Comparison of ENCODE assay signal across 13 mouse cellular contexts in genomic region chr13:54269628-54270027, GRCm38 (mm10).
DNase-seq lines count a peak whose midpoint lies in the region; ATAC-seq and TF ChIP-seq lines count a peak whose summit lies in the region.
"Had no signal": no experiment of that assay in that cellular context is flagged by ENCODE, and none has a peak within 500 bp of the region (broad histone marks: within the 10 kb centered on the region; RNA-seq: fewer than 3 reads in every experiment).

No protein-coding gene starts in this region.

- H3K4me2 ChIP-seq in forebrain, embryonic 14.5 days (ENCODE audit: low read length) = no peak overlapping the region
- H3K4me2 ChIP-seq in forebrain, embryonic 11.5 days (ENCODE audit: low read depth, low read length, severe bottlenecking) = no peak overlapping the region
- H3K4me2 ChIP-seq: embryonic facial prominence, embryonic 12.5 days; limb, embryonic 15.5 days had no signal

- no peak for DNase-seq in forebrain, embryonic 14.5 days (ENCODE audit: low spot score)
- no peak for DNase-seq in forebrain, embryonic 11.5 days (ENCODE audit: low spot score)
- DNase-seq in left cerebral cortex, adult 11 months (ENCODE audit: low spot score) = peak; percentile 62
- DNase-seq in left cerebral cortex, postnatal 10 days (ENCODE audit: extremely low spot score in 1 of 2, low spot score in 2 of 2) = no peak
- DNase-seq in layer of hippocampus, postnatal 36 days = peak; percentile 47 to 48
- no peak for DNase-seq in embryo, embryonic 10.5 days (ENCODE audit: low spot score)
- no peak for DNase-seq in gastrocnemius, adult 2 months
- no peak for DNase-seq in yolk sac, embryonic 10.5 days (ENCODE audit: low spot score)
- DNase-seq: adrenal gland, adult 2 months; heart, adult 2 months; kidney, postnatal 10 days had no signal

- TF ChIP-seq CTCF in gastrocnemius, adult 2 months (IDR thresholded peaks at IDR 0.05) = no peak

- peaks cover 17% of the 10 kb centered on the region for H3K4me1 ChIP-seq in forebrain, embryonic 14.5 days (ENCODE audit: control insufficient read depth, insufficient read depth, low read length)
- H3K4me1 ChIP-seq in forebrain, embryonic 11.5 days (replicated peaks; ENCODE audit: control insufficient read depth, insufficient read depth, low read length) = peaks cover 3% of the 10 kb centered on the region; the same call in 1 of the 2 replicates
- H3K4me1 ChIP-seq: embryonic facial prominence, embryonic 12.5 days; limb, embryonic 15.5 days had no signal

- no peaks in the 10 kb centered on the region for H3K9me3 ChIP-seq in forebrain, embryonic 14.5 days (replicated peaks; ENCODE audit: control insufficient read depth, low read length)
- H3K9me3 ChIP-seq in forebrain, embryonic 11.5 days (ENCODE audit: control insufficient read depth, low read length) = no peaks in the 10 kb centered on the region
- H3K9me3 ChIP-seq: embryonic facial prominence, embryonic 12.5 days; limb, embryonic 15.5 days had no signal

- 62% methylated on average over 8 of the region's 8 CpGs for WGBS in forebrain, embryonic 14.5 days
- 80% methylated on average over 8 of the region's 8 CpGs for WGBS in forebrain, embryonic 11.5 days

- no peaks in the 10 kb centered on the region for H3K27me3 ChIP-seq in forebrain, embryonic 14.5 days (replicated peaks; ENCODE audit: control insufficient read depth, insufficient read depth, low read length)
- H3K27me3 ChIP-seq in forebrain, embryonic 11.5 days (ENCODE audit: control insufficient read depth, insufficient read depth, low read length) = no peaks in the 10 kb centered on the region
- H3K27me3 ChIP-seq: embryonic facial prominence, embryonic 12.5 days had no signal

- ATAC-seq in forebrain, embryonic 14.5 days = no peak
- no peak for ATAC-seq in forebrain, embryonic 11.5 days (replicated peaks; ENCODE audit: low FRiP score)

- intact Hi-C loops in left cerebral cortex, postnatal 10 days (cut with DNase I) = no loop called here
- intact Hi-C loops in gastrocnemius, adult 2 months (cut with DNase I) = no loop called here

- 0 out of 2 replicates have a peak overlapping the region, but pooled peaks have one; percentile 24 for H3K27ac ChIP-seq in forebrain, embryonic 14.5 days (ENCODE audit: low read depth, low read length)
- H3K27ac ChIP-seq in forebrain, embryonic 11.5 days (ENCODE audit: low read depth, low read length) = no peak overlapping the region
- no peak overlapping the region for H3K27ac ChIP-seq in gastrocnemius, adult 2 months
- H3K27ac ChIP-seq: embryonic facial prominence, embryonic 12.5 days; heart, adult 2 months; limb, embryonic 15.5 days had no signal

- no peak overlapping the region for H3K4me3 ChIP-seq in forebrain, embryonic 14.5 days (ENCODE audit: low read depth, low read length)
- no peak overlapping the region for H3K4me3 ChIP-seq in forebrain, embryonic 11.5 days (ENCODE audit: low read depth, low read length)
- no peak overlapping the region for H3K4me3 ChIP-seq in gastrocnemius, adult 2 months
- H3K4me3 ChIP-seq: embryonic facial prominence, embryonic 12.5 days; heart, adult 2 months; limb, embryonic 15.5 days had no signal

- no peak overlapping the region for H3K9ac ChIP-seq in forebrain, embryonic 14.5 days (ENCODE audit: low read length)
- H3K9ac ChIP-seq in forebrain, embryonic 11.5 days (ENCODE audit: low read length) = no peak overlapping the region
- H3K9ac ChIP-seq: embryonic facial prominence, embryonic 12.5 days; limb, embryonic 15.5 days had no signal

- H3K36me3 ChIP-seq in forebrain, embryonic 14.5 days (ENCODE audit: control insufficient read depth, insufficient read depth, low read length) = no peaks in the 10 kb centered on the region
- H3K36me3 ChIP-seq in forebrain, embryonic 11.5 days (ENCODE audit: control insufficient read depth, insufficient read depth, low read length) = no peaks in the 10 kb centered on the region
- H3K36me3 ChIP-seq: embryonic facial prominence, embryonic 12.5 days; limb, embryonic 15.5 days had no signal

Comparison
In these comparisons a context has a peak if more than half of its experiments do, and no peak if none do; other contexts are left out.
1. DNase-seq: peak in left cerebral cortex, adult 11 months (single experiment) and layer of hippocampus, postnatal 36 days (2 of 2); none in forebrain, embryonic 14.5 days (single experiment), forebrain, embryonic 11.5 days (single experiment), left cerebral cortex, postnatal 10 days (0 of 2), embryo, embryonic 10.5 days (single experiment), gastrocnemius, adult 2 months (single experiment) and yolk sac, embryonic 10.5 days (single experiment).